Mouse (Mus musculus) gastrocnemius, postnatal 36 days (tissue): Measurements from ENCODE around the gene Tmem109. TPM values are rescaled to one million over a fixed set of nuclear protein-coding genes. Genes with fewer than 3 reads are reported as not detected.

ENCODE experiments used
- DNase-seq, 2 experiments: peaks; one replicate each; pipeline ENCODE4 v3.0.0; 2022
- intact Hi-C: fragments of 180-260 bp; cut with DNase I; formaldehyde crosslinking; loops from one replicate; pipeline ENCODE4 v1.15.1; 2025
- total RNA-seq, 2 experiments: library from RNA; stranded (reverse); gene quantifications; 2 replicates each; pipeline ENCODE4 v1.2.3; 2021

Gene Tmem109
- total RNA-seq, 2 experiments from 2014 or later: 218 to 234 TPM

GRCm38 (mm10) chr19:10846150-10846549, 35.7 kb downstream of the Tmem109 start:
- intact Hi-C loops: no loop called here
- DNase-seq: no peak

- intact Hi-C loops: no loop called here
- DNase-seq: no peak
Observed at GRCm38 (mm10) chr19:10845454-10845853, 36.3 kb downstream of the Tmem109 start.

- DNase-seq: no peak
- intact Hi-C loops: no loop called here
Observed at GRCm38 (mm10) chr19:10844206-10844605, 37.6 kb downstream of the Tmem109 start.

DNA sequence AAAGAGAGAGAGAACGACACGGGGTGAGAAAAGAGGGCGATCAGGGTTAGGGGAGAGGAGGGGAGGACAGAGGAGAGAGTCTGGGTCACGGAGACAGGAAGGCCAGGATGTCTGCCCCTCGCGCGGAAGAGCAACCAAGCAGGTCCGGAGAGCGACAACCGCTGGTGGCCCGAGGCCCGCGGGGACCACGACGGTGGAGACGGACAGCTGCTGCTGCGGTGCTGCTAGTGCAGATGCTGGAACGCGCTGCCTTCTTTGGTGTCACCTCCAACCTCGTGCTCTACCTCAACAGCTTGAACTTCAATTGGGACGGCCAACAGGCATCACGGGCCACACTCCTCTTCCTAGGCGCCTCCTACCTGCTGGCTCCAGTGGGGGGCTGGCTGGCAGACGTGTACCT, 38.9 kb downstream of the Tmem109 start:
- no peak for DNase-seq
- intact Hi-C loops: no loop called here

DNA sequence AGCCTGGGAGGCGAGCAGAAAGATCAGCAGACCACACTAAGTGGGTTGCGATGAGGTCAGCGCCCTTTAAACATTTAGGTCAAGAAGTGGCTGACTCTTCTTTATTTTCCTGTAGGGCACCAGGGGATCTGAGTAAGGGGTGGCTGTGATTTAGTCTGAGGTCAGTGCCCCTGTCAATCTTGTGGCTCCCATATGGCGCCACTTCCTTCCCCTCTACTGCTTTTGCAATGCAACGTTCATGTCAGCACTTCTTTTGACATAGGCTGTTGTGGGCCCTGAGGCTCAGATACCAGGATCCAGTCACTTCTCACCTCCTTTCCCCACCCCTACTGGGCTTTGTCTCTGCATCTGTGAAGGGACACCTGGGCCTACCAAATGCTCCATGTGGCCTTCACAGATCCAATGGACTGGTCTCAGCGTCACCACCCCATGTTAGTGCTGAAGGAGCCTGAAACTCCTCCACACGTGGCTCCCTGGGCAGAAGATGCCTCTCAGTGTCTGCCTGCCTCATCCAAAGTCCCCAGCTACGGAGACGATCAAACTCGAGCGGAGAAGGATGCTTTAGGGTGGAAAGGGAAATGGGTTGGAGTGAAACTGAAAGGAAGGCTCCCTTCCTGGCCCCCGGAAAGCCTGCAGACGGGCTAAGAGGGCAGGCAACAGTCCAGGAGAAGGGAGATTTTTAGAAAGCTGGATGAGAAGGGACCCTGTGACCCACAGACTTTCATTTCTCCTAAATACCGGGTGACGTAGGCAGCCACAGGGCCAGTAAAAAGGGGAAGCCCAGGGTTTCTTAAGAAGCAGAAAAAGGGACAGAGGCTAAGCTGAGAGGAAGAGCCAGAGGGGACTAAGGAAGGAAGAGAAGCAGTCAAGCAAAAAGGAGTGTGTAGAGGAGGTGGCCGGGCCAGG, 39.8 kb downstream of the Tmem109 start:
- intact Hi-C loops: no loop called here
- no peak for DNase-seq

GRCm38 (mm10) chr19:10839010-10839892, 42.5 kb downstream of the Tmem109 start, which contains the start of gene Slc15a3:
TSS of gene Slc15a3 (plus strand) at chr19:10839727.
- intact Hi-C loops: no loop called here
- no peak for DNase-seq

DNA sequence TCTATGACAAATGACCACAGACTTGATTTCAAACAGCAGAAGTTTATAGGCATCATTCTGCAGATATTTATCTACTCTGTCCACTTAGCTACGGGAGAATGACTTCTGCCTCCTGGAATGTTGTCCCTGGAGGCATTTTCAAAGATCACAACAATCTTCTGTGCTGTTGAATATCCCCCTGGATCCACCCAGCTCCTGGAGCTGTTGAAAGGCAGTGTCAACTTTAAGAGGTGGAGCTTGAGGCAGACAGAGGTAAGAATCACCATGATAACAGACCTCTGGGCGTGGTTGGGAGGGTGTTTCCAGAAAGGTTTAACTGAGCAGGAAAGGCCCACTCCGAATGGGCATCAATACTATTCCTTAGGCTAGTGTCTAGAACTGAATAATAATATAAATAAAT, 46.1 kb downstream of the Tmem109 start:
- intact Hi-C loops: no loop called here
- DNase-seq: no peak

DNA sequence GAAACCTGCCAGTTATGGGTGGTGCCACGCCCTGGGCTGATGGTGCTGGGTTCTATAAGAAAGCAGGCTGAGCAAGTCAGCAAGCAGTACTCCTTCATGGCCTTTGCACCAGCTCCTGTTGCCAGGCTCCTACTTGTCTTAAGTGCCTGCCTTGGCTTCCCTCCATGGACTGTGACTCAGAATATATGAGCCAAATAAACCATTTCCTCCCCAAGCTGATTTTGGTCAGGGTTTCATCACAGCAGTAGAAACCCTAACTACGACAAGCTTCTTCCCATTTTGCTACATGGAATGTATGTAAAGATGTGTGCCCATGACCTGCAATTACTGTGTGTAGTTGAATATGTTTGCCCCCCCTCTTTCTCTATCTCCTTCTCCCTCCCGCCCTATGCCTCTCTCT, 48.2 kb downstream of the Tmem109 start:
- no peak for DNase-seq
- intact Hi-C loops: no loop called here

GRCm38 (mm10) chr19:10832030-10832429, 49.8 kb downstream of the Tmem109 start:
- no peak for DNase-seq
- intact Hi-C loops: no loop called here

DNA sequence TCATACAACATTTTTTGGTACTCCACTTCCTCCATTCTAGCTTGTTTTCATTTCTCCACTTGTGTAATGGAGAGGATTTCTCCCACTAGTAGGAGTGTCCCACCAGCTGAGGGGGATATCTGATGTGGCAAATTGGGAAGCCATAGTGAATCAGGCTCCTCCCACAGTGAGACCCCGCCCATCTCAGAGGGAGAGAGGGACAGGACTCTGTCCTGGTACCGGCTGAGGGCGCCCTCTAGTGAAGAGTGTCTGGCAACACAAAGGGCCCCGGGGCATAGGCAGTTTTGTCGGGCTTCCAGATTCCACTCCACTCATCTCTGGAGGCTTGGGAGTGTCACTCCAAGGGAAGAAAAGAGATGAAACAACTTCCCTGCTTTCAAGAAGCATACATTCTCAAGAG, 50.4 kb downstream of the Tmem109 start:
- peak; percentile 45 to 50 for DNase-seq
- intact Hi-C loops: no loop called here

DNA sequence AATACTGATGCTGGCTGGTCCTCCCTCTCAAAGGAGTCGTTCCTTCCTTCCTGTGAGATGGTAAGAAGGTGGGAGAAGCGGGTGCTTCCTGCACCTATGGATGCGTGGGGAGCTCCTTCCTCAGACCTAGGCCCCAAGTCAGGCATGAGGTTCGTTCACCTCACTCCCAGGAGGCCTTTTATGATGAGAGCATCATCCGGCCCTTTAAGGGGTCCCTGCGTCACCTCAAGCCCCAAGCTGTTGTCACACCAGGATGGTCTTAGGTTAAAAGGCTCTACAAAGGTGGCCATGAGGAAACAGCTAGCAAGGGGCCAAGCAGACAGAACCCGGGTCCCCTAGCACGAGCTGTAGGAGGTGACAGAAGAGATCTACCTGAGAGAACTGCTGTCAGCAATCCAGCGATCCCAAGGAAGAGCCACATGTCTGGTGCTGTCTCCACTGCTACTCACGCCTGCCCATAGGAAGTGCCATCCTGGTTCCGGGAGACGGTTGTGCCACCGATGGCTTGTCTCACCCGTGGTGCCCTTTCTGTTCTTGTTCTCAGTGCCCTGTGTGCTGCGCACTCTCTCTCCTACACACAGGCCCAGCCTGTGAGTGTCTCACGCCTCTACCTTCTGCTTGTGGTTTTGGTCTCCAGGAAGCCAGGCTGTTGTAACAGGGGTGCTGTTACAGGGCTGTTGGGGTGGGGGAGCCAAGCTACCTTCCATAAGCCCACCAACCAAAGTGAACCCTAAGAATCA, 52.2 kb downstream of the Tmem109 start, which contains the start of gene Cd6:
TSS of gene Cd6 (minus strand) at position 623 of the 740 bp plus-strand sequence.
- no peak for DNase-seq
- intact Hi-C loops: loop anchor here (2.0 kb wide), 1 partner anchor 111 kb away; no protein-coding TSS in a partner anchor

- DNase-seq: no peak
- intact Hi-C loops: loop anchor here (2.0 kb wide), 1 partner anchor 110 kb away; no protein-coding TSS in a partner anchor
Observed at GRCm38 (mm10) chr19:10828321-10828720, 53.5 kb downstream of the Tmem109 start.

DNA sequence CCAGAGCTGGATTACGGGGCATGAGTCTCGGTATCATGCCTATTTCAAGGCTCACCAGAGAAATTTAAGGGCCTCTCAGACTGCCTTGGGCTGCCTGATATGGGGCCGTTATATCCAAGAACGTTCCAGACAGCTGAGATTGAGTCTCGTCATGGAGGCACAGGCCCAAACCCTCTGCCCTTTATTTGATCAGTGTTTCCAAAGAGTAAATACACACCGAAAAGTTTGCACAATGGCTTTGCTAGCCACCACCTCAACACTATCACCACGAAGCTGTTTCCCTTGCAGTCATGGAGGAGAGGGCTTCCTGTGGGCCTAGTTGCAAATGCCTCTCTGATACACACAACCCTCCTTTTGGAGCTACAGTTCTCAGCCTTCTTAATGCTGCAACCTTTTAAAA, 57.7 kb downstream of the Tmem109 start:
- intact Hi-C loops: no loop called here
- no peak for DNase-seq

- intact Hi-C loops: no loop called here
- no peak for DNase-seq
Observed at GRCm38 (mm10) chr19:10822534-10822933, 59.3 kb downstream of the Tmem109 start.

GRCm38 (mm10) chr19:10821319-10821718, 60.5 kb downstream of the Tmem109 start:
- no peak for DNase-seq
- intact Hi-C loops: no loop called here

Other genes starting within 250 kb of the Tmem109 start
- gene Vwce, start 247.8 kb downstream of the Tmem109 start, total RNA-seq: not detected
- not detected for gene Pga5, start 203.9 kb downstream of the Tmem109 start, total RNA-seq
- gene Vps37c, start 193.3 kb downstream of the Tmem109 start, total RNA-seq: 10 to 100 TPM; 16.1 to 21.6 TPM
- gene Cd5, start 143.0 kb downstream of the Tmem109 start, total RNA-seq: under 1 TPM in 1 of 2 experiments, not detected in 1; 0.59 TPM
- under 1 TPM in 1 of 2 experiments, not detected in 1; 0.87 TPM for gene Cd6, start 51.9 kb downstream of the Tmem109 start, total RNA-seq
- gene Slc15a3, start 42.3 kb downstream of the Tmem109 start, total RNA-seq: under 1 TPM; 0.42 to 0.43 TPM
- 1 to 10 TPM; 5.3 to 6.0 TPM for gene Tmem132a, start 12.1 kb downstream of the Tmem109 start, total RNA-seq
- gene Prpf19, start 13.2 kb upstream of the Tmem109 start, total RNA-seq: 100 to 1,000 TPM; 140 to 166 TPM
- gene Zp1, start 38.6 kb upstream of the Tmem109 start, total RNA-seq: not detected
- not detected for gene Ptgdr2, start 55.2 kb upstream of the Tmem109 start, total RNA-seq
- gene Ccdc86, start 67.3 kb upstream of the Tmem109 start, total RNA-seq: 10 to 100 TPM; 14.7 to 15.2 TPM
- not detected for gene Ms4a10, start 92.7 kb upstream of the Tmem109 start, total RNA-seq
- gene Ms4a15, start 111.2 kb upstream of the Tmem109 start, total RNA-seq: not detected
- gene Ms4a18, start 136.0 kb upstream of the Tmem109 start, total RNA-seq: not detected
- under 1 TPM; 0.48 to 0.54 TPM for gene Ms4a8a, start 199.1 kb upstream of the Tmem109 start, total RNA-seq
- not detected for gene 1700017D01Rik, start 248.9 kb upstream of the Tmem109 start, total RNA-seq